Mouse (Mus musculus) urinary bladder, postnatal 36 days (tissue): Measurements from ENCODE around the gene Mrpl36.

ENCODE experiments used
- DNase-seq, 2 experiments: peaks; one replicate each; pipeline ENCODE4 v3.0.0; 2022; ENCODE audit warnings: low spot score in 2 of 2, mixed read lengths in 1 of 2

Gene Mrpl36

DNA sequence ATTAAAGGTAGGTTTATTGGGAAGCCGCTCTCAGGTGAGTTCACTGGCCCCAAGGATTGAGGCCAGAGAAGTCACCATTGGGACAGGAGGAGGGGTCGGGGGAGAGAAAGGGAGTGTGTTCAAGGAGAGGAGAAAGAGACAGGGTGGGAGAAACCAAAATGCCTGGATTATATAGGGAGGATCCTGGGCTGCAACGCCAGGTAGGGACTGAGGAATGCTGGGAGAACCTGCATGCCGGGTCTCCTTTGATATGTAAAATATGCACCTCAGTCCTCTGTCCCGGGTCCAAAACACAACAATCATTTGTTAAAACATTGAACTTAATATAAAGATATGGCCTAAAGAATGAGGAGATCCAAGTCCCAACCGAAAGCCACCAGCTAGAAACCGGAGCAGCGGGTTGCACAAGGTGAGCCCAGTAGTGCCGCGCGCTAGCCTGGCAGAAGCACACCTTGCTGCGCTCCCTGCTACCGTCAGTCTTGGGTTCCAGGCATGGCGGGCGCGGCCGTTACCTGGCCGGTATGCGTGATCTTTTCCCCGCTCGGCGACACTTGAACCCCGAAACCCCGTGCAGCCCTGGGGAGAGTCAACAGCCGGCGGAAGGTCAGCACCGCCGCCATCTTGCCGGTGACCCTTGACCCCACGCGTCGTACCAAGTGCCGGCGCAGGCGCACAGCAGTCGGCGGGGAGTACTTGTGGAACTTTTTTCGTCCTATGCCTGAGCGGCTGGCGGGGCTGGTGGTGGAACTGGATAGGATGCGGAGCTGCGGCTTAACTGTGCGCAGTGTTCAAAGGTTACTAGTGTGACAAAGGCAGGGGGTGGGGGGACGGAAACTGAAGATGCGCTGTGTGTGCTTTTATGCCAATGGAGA lies at the start of gene Mrpl36, which contains the start of gene Ndufs6:
Mrpl36 (plus strand) TSS at position 687 of the 872 bp plus-strand sequence.
Ndufs6 (minus strand) TSS at position 716 of the 872 bp plus-strand sequence.
- DNase-seq: peak; percentile 88 to 90

DNA sequence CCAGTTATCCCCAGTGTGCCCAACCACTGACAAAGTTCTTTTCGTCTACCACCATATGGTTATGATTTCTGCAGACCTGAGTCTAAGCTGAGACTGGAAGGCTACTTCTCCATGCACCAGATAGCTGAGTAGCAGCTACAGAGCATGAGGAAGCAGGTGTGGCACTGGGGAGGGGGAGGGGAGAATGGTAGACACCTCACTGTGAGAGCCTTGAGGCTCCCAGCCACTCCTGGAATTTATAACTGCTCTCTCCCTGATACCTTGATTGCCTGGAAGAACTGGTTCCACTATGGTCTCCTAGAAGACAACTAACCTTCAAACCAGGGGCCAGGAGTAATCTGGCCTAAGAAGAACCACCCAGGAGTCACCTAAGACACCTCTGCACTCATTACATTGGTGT lies 49.1 kb upstream of the Mrpl36 start:
- no peak for DNase-seq

DNA sequence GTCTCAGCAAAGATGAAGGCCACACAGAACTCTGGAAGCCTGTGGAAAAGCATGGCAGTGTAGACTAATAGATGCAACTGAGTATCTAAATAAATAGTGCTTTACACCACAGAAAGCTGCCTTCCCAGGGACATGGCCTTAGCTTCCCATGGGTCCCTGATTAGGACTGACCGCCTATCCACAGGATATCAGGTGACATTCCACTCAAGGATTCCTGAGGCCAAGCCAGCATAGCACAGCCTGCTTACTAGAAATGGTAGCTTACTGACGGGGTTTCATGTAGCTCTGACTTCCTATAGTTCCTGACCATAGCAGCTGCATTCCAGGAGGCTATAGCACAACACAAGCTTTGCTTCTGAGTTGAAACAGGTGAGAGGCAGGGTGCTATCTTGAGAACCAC lies 45.9 kb upstream of the Mrpl36 start:
- DNase-seq: no peak

DNA sequence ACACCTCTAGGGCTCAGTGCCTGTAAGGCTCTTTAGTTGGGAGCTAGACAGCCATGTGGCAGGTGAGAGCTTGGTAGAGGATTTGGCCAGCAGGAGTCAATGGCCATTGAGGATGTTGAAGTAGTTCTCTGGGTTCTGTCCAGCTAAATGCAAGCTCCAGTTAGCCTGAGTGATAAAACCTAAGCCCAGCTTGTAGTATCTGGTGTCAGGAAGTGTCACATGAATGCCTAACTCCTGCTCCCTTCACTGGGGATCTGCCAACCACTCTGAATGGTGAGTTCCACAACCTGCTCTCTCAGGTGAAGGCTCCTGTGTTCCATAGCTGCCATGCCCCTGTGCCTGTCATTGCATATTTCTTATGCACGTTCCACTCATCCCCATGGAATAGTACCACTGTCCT lies 44.8 kb upstream of the Mrpl36 start:
- no peak for DNase-seq

DNA sequence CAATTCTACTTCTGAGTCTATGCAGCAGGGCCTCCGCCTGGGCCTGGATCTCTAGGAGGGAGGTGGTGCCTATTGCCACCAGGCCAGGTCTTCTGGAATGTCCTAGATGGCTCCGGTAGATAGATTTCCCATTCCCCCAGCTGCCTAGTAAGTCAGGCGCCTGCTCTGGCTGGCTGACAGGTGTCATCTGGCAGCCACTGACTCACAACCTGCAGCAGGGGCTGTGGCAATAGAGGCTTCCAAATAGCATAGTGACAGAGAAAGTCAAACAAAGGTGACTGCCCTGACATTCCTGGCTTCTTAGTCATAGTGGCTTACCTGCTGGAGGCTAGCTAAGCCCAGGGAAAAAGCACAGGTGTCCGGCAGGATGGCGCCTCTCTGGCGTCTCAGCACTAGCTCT lies 38.1 kb upstream of the Mrpl36 start:
- DNase-seq: peak; percentile 15 to 35

DNA sequence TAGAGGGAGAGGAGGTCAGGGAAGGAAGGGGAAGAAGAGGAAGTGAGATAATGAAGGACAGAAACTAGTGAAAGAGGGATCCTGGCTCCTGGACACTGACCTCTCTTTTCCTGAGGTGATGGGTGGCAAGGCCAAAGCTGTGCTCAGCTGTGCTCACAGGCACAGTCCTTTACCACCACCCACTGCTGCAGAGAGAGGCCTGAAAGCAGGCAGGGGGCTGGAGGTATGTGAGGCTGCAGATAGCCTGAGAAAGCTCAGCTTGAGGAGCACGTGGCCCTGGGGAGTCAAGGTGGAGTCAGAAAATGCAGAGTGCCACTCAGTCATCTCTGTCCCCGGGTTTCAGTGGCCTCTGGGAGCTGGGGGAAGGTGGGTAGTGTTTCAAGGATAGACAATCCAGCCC lies 37.2 kb upstream of the Mrpl36 start:
- DNase-seq: no peak

DNA sequence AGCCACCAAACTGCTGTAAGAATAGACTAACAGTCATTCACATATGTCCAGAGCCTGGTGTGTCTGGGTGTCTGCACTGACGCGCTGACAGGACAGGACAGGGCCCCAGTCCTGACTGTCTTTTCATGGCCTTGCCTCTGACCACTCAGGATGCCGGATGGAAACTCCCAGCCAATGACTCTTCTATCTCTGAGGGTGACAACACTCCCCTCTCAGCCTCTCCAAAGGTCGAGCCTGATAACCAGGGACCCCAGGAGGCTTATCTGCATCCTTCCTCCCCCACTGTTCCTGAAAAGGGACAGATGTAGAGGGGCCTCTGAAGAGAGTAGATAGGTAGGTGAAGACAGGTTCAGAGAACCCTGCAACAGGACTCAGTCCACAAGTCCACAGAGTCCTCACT lies 29.6 kb upstream of the Mrpl36 start:
- DNase-seq: no peak

DNA sequence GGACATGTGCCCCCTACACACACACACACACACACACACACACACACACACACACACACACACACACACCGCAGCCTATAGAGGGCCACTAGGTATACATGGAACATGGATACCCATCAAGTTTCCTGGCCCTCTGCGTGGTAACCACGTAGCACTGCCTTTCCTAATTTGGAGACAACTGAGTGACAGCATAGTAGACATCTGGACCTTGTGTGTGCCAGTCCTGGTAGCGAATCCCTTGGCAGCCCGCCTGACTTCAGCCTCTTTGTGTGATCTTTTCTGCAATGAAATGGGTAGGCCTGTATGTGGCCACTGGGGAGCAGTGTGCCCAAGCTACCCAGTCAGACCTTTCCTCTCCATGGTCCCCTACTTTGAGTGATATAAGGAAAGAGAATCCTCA lies 29.0 kb upstream of the Mrpl36 start:
- DNase-seq: no peak

DNA sequence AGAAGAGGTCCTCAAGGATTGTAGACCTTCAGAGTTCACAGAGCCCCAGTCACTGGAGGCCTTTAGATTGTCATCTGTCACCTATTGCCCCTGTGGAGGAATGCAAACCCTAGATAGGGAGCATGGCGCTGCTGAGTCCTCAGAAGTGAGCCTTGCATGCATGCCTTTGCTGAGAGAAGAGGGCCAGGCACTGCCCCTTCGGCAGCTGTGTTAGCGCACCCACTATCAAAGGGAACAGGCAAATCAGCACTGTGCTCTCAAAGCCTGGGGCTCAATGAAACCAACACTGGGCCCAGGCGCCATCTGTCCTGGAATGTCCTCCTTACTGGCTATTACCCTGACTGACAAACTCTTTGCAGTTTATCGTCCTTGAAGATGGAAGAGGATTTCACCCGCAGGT lies 23.6 kb upstream of the Mrpl36 start:
- no peak for DNase-seq

DNA sequence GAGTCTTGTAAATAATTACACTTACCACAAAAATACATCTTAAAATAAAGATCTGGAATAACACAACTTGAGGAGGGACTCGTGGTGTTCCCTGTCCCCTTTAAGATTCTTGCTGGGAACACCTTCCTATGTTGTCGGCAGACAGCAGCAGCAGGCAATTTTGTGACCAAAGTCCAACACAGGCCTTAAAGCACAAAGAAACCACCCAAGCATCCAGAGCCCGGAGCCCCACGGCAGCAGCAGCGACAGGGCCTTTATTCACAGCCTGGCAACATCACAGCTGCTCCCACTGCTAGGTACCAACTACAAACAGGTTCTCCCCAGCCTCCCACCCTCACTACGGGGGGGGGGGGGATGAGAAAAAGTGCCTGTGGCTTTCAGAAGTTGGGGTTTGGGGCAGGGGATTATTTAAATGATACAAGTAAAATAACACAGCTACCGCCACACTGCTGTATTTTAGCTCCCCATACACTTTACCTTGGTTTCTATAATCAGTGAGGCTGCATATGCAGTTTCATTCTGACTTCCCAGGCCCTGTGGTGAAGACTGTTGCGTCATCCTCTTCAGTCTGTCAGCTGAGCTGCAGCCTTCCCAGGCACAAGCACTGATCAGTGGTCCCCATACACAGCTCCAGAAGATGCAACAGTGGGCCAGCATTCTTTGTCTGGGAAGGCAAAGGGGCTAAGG lies 22.8 kb upstream of the Mrpl36 start:
- DNase-seq: no peak

DNA sequence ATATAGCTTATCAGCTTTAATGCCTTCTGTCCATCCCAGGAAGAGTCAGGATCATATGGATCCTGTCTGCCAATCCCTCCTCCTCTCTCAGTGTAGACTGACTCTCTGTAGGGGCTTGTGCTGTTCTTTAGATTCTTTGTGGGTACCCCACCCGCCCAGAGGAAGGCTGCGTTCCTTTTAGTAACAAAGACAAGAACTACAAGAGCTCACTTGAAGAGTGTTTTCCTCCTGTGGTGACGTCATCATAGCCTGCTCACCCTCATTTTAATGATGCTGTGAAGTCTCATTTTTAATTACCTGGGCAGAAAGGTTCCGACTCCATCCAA lies 22.3 kb upstream of the Mrpl36 start:
- DNase-seq: no peak

DNA sequence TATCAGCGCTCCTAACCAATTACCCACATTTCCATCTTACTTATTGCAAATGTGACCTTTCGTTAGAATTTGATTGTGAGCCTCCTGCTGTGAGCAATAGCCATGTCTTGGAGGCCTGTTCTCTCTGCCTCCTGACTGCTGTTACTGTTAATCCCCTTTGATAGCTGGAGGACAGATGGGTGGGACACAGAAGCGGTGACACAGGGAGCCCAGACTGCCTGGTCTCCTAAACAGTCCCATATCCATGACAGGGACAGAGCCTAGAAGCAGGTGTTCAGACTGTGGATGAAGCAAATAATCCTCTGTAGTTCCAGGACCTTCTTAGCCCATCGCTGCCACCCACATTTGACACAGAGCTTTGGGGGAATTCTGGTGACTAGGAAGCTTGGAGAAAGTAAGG lies 21.9 kb upstream of the Mrpl36 start:
- no peak for DNase-seq

DNA sequence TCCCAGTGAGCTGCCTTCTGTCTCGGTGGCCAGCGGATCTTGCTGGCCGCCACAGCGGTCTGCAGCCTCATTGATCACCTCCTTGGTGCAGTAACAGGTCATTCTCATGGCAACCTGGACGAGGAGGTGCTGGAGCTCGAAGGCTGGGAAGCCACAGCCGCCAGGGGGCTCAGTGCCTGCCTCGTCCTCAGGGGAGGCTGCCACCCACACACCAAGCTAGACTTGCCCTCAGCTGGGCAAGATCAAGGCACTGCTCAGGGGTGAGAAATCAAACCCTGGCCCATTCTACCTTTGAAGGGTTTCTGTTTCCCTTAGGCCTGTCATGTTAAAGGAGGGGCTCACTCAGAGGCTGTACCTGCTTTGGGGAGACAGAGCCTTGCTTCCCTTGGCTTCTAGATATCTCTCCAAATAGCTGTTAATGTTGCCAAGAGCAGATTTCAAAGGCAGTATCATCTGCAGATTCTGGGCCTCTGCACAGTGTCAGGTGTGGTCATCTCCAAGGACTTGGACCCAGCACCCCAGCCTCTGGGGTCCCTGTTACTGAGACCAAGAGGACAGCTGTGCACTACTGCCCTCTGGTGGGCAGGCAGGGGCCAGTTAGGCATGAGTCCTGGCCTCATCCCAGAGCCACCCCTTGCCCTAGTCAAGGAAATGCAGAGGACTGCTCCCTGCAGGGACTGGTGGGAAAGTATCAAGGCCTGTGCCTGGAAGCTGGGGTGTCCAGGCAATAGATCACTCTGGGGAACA lies 18.0 kb upstream of the Mrpl36 start:
- DNase-seq: peak; percentile 23 to 26

DNA sequence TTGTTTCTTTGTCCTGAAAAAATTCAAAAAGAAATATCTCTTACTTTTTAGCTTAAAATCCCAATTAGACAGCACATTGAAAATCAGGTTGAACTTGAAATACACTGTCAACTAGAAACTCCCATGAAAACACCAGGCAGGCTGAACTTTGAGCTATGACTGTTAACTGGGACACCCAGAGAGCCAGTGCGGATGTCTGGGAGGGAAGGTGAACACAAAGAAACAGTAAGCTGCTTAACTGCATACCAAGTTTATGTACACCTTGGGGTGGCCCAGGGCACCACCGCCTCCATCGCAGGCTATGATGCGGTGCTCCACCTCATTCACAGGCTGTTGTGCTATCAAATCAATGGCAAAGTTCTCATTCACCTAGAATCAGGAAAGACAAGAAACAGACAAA lies 8.3 kb upstream of the Mrpl36 start:
- DNase-seq: no peak

DNA sequence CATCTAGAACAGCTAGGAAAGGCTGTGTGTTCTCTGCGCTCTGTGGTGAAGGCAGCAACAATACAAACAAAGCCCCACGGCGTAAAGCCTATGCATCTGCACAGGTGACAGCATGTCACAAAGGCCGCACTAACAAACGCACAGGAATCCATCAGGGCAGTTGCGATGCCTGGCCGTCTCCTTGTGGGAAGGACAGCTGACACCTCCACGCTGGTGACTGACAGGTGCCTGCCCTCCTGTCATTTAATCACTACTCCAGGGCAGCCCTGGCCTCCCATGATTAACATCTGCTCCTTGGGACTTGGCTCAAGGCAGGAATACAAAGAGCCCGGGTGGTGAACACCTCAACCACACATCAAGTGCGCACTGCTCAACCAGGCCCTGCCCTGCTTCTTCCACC lies 5.7 kb upstream of the Mrpl36 start:
- DNase-seq: no peak

DNA sequence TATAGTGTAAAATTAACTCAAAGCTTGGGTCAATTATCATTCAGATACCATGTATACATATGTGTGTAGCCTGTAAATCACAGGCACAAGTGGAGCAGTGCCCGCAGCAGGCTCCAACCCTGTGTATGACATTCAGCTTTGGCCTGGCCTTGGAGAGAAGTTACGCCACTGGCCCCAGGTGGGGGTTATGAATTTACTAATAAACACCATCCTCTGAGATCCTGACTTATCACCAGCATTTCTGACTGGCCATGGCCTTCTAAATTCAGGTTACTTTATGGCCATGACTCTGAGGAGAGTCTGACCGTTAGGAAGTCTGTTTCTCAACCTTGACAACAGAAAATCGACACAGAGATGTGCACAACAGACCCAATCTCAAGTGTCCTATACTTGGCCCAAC lies 4.9 kb upstream of the Mrpl36 start:
- no peak for DNase-seq

DNA sequence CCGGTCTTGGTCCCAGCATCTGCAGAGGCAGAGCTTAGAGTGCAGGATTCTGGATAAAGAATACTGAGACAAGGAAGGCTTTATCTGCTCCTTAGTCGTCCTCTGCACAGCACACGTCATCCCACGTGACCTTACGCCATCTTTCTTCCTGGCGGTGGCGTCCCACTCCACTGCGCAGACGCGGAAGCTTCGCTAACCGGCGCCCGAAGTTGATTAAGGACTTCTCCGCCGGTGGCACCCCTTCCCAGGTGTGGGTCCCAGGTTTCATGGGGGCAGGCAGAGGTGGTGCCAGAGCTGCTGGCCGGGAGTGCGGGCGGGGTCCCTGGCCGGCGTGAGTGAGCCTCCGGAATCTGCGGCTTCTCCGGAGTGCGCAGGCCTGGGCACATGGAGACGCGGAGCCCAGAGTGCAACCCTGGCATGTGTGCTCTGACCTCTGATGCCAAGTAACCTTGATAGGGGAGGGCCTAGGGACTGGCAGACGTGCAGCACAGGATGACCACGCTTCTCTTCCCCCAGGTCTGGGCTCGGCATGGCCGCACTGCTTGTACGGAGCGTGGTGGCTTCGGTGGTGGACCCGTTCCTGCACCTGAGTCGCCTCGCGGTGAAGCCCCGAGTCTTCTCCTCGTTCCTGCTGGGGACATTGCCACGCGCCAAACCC lies 2.7 kb downstream of the Mrpl36 start:
- peak; percentile 81 to 91 for DNase-seq

DNA sequence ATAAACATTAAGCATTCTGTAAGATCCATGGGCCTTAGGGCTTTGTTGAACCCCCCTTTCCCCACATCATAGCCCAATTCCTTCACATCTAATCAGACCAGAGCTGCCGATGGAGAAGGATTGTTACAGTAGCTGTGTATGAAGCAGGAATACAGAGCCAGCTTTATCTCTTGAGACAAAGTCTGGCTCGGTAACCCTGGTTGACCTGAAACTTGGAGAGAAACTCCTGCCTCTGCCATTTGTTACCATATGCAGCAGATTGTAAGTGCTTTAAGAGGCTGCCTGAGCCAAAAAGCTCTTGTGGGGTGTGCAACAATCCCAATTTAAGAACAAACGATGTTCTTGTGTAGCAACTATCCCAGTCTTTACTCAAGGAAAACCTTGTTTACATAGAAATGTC lies 3.4 kb downstream of the Mrpl36 start:
- DNase-seq: no peak

DNA sequence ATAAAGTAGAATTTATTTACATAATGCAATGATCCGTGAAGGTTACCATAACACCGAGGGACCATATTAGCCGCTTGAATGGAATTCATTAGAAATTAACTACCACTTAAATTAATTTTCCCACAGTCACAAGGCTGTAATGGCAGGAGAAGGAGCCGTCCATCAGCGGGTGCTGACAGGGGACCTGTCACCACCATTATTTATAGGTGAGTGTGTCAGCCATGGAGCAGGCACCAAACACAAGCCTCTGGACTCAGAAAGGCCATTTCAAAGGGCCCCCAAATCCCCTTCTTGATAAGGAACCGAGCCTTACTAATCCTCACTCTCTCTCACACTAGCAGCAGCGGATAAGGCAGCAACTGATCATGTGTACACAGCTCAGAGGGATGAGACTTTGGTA lies 8.4 kb downstream of the Mrpl36 start:
- no peak for DNase-seq

DNA sequence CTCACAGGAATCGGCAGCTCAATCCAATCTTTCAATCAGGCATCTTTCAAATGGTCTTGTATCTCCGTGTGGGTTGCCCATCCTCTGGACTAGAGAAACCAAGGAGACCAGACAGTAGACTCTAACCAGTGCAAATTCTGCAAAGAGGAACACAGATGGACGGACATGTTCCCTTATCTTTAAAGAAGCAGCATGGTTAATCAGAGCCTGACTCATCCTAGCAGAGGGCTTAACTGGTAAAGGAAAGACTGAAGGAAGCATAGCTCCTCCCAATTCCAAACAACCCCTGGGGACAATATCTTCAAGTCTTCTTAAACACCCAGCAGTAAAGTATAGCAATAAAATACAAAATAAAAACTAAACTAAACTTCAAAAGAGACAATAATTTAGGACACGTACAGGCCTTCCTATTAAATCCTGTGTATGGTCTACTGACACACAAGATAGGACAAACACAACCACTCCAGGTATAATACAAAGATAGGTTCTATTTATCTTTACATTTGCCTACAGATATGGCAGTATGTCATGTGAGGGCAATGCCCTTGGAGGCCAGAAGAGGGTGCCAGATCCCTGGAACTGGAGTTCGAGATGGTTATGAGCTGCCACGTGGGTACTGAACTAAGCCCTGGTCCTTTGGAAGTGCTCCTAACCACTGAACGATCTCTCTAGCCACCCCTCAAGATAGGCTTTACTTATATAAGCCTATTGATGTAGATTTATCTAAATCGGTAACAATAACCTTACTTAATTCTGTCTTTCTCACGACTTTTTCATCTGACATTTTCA lies 17.0 kb downstream of the Mrpl36 start:
- DNase-seq: no peak

DNA sequence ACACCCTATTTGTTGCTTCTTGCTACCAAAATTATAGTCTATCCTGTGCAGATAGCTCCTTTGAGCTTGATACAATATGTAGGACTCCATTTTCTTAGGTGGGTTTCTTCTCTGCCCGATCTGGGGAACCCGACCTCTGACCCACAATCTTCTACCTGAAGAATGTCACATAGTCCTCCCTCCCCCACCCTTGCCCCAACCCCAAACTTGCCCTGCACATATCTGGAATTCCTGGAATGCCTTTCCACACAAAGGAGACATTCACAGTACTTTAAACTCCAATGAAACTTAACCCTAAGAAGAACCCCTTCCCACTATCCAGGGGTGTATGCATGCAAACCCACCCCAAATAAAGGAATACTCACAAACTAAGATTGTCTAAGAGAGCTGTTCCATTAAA lies 17.8 kb downstream of the Mrpl36 start:
- no peak for DNase-seq
